Comparison of ENCODE assay signal across 10 mouse cellular contexts in the genomic region with DNA sequence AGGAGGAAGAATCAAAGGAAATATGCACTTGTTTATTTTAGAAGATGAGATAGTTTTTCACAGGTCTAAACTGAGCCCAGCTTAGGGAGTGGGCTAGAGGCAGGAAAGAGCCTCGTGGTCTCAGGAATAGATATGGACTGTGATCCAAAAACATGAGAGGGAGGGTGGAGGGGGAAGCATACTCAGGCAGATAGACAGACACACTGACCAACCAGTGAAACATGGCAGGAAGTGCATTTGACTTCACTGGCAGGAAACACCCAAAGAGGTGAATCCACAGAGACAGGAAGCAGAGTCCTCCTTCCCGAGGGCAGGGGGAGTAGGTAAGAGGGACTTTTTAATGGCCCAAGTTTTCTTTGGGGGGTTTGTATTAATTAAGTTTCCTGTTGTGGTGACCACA. TPM values are rescaled to one million over a fixed set of nuclear protein-coding genes. Genes with fewer than 3 reads are reported as not detected.
DNase-seq lines count a peak whose midpoint lies in the region; ATAC-seq lines count a peak whose summit lies in the region.
"Had no signal": no experiment of that assay in that cellular context is flagged by ENCODE, and none has a peak within 500 bp of the region (broad histone marks: within the 10 kb centered on the region; RNA-seq: fewer than 3 reads in every experiment).

No protein-coding gene starts in this region.

- WGBS in heart, embryonic 10.5 days: 46% methylated on average over 2 of the region's 2 CpGs
- WGBS in heart, embryonic 11.5 days (ENCODE audit: insufficient replicate concordance): 42% methylated on average over 2 of the region's 2 CpGs
- WGBS in lung, embryonic 15.5 days: 26% methylated on average over 2 of the region's 2 CpGs
- 89% methylated on average over 2 of the region's 2 CpGs for WGBS in midbrain, embryonic 13.5 days

- no peaks in the 10 kb centered on the region for H3K36me3 ChIP-seq in heart, embryonic 10.5 days
- no peaks in the 10 kb centered on the region for H3K36me3 ChIP-seq in heart, embryonic 11.5 days (ENCODE audit: control insufficient read depth, insufficient read depth, low read length)
- H3K36me3 ChIP-seq in lung, embryonic 15.5 days: no peaks in the 10 kb centered on the region
- no peaks in the 10 kb centered on the region for H3K36me3 ChIP-seq in midbrain, embryonic 13.5 days

- H3K4me2 ChIP-seq in heart, embryonic 11.5 days: no peak overlapping the region; the same call in 1 of the 2 replicates
- H3K4me2 ChIP-seq in lung, embryonic 15.5 days: no peak overlapping the region
- no peak overlapping the region for H3K4me2 ChIP-seq in midbrain, embryonic 13.5 days (replicated peaks)

- DNase-seq in heart, embryonic 10.5 days (ENCODE audit: low spot score): no peak
- no peak for DNase-seq in lung, postnatal 14 days
- no peak for DNase-seq in embryo, embryonic 10.5 days (ENCODE audit: low spot score)
- no peak for DNase-seq in left cerebral cortex, adult 9 months (ENCODE audit: low spot score in 2 of 2)
- DNase-seq: cerebellum, postnatal 10 days had no signal

- peak overlapping the region; percentile 17; the same call in 1 of the 2 replicates for H3K27ac ChIP-seq in heart, embryonic 10.5 days
- H3K27ac ChIP-seq in heart, embryonic 11.5 days (ENCODE audit: low read depth, low read length): no peak overlapping the region
- H3K27ac ChIP-seq in lung, embryonic 15.5 days: no peak overlapping the region
- no peak overlapping the region for H3K27ac ChIP-seq in midbrain, embryonic 13.5 days

- no peak for ATAC-seq in heart, embryonic 11.5 days (replicated peaks; ENCODE audit: insufficient number of reproducible peaks, low FRiP score, low TSS enrichment)
- ATAC-seq in lung, embryonic 15.5 days (ENCODE audit: borderline replicate concordance, extremely low read depth, low FRiP score, low TSS enrichment): peak; percentile 33; the same call in 1 of the 2 replicates
- ATAC-seq in megakaryocyte, adult 5-6 weeks (ENCODE audit: poor library complexity, severe bottlenecking): peak; percentile 78
- ATAC-seq in midbrain, embryonic 13.5 days: no peak
- ATAC-seq: midbrain, embryonic 16.5 days had no signal

- no peak overlapping the region for H3K4me3 ChIP-seq in heart, embryonic 10.5 days
- H3K4me3 ChIP-seq in heart, embryonic 11.5 days (ENCODE audit: low read depth, low read length): no peak overlapping the region
- no peak overlapping the region for H3K4me3 ChIP-seq in lung, embryonic 15.5 days
- no peak overlapping the region for H3K4me3 ChIP-seq in midbrain, embryonic 13.5 days (replicated peaks)

- H3K27me3 ChIP-seq in heart, embryonic 10.5 days (ENCODE audit: insufficient read depth, poor library complexity, severe bottlenecking): no peaks in the 10 kb centered on the region
- H3K27me3 ChIP-seq in heart, embryonic 11.5 days (ENCODE audit: control insufficient read depth, insufficient read depth, low read length): no peaks in the 10 kb centered on the region
- H3K27me3 ChIP-seq in lung, embryonic 15.5 days: no peaks in the 10 kb centered on the region
- H3K27me3 ChIP-seq in midbrain, embryonic 13.5 days: no peaks in the 10 kb centered on the region

- H3K9me3 ChIP-seq in heart, embryonic 10.5 days: no peaks in the 10 kb centered on the region
- H3K9me3 ChIP-seq in heart, embryonic 11.5 days (replicated peaks; ENCODE audit: control insufficient read depth, low read length): no peaks in the 10 kb centered on the region
- no peaks in the 10 kb centered on the region for H3K9me3 ChIP-seq in lung, embryonic 15.5 days
- H3K9me3 ChIP-seq in midbrain, embryonic 13.5 days: no peaks in the 10 kb centered on the region

- peaks cover 10% of the 10 kb centered on the region; the same call in 1 of the 2 replicates for H3K4me1 ChIP-seq in heart, embryonic 10.5 days
- no peaks in the 10 kb centered on the region; the same call in 1 of the 2 replicates for H3K4me1 ChIP-seq in heart, embryonic 11.5 days (ENCODE audit: control insufficient read depth, insufficient read depth, low read length)
- H3K4me1 ChIP-seq in lung, embryonic 15.5 days: no peaks in the 10 kb centered on the region
- peaks cover 12% of the 10 kb centered on the region for H3K4me1 ChIP-seq in midbrain, embryonic 13.5 days (replicated peaks)

- H3K9ac ChIP-seq in heart, embryonic 11.5 days (ENCODE audit: low read depth, low read length): no peak overlapping the region
- H3K9ac ChIP-seq in lung, embryonic 15.5 days: no peak overlapping the region
- H3K9ac ChIP-seq in midbrain, embryonic 13.5 days (replicated peaks): no peak overlapping the region

RNA-seq across cellular contexts. Expression of gene Mgat5, which starts 25.7 kb away (rescaled TPM):
- polyA plus RNA-seq in heart, embryonic 10.5 days (2016; fragmentation: Nextera tagmentation; extraction: Ambion mirVana): 3.2 and 3.5 TPM in 2 replicates
- polyA plus RNA-seq in heart, embryonic 11.5 days (2014; fragmentation: Nextera tagmentation; extraction: Ambion mirVana): 4.2 and 4.9 TPM in 2 replicates
- 4.1 TPM in 2 replicates for polyA plus RNA-seq in lung, embryonic 15.5 days (2015; fragmentation: Nextera tagmentation; extraction: Ambion mirVana)
- 15.9 and 17.2 TPM in 2 replicates for total RNA-seq in megakaryocyte, adult 5-6 weeks (2015)
- 14.4 and 19.0 TPM in 2 replicates for total RNA-seq in megakaryocyte, adult 5-6 weeks (2017)
- 12.4 and 13.8 TPM in 2 replicates for polyA plus RNA-seq in midbrain, embryonic 13.5 days (2015; fragmentation: Nextera tagmentation; extraction: Ambion mirVana)

Comparison
In these comparisons a context has a peak if more than half of its experiments do, and no peak if none do; other contexts are left out.
1. ATAC-seq: peak in lung, embryonic 15.5 days (single experiment) and megakaryocyte, adult 5-6 weeks (single experiment); none in heart, embryonic 11.5 days (single experiment) and midbrain, embryonic 13.5 days (single experiment).